Mouse (Mus musculus) erythroblast, embryonic 14.5 days (primary cell): ENCODE data around the gene Rbpj.

Experiments
- GATA1 ChIP-seq: IDR thresholded peaks from 2 replicates; pipeline ENCODE4 v1.6.1; 2012; ENCODE audit warnings: low read length, inconsistent platforms, mixed read lengths
- TAL1 ChIP-seq: IDR thresholded peaks from 3 replicates; pipeline ENCODE4 v1.6.1; 2012; ENCODE audit warnings: low read length, inconsistent platforms, mixed read lengths

- TF ChIP-seq GATA1 (no peak), TAL1 (no peak)
Observed at GRCm38 (mm10) chr5:53554180-53554579, 88.2 kb downstream of the Rbpj start.
